Mouse (Mus musculus) gastrocnemius, adult 8-10 months (tissue): Measurements from ENCODE around the gene Il4ra. TPM values are rescaled to one million over a fixed set of nuclear protein-coding genes. Genes with fewer than 3 reads are reported as not detected.

Source experiments
- DNase-seq, 2 experiments: peaks; one replicate each; pipeline ENCODE4 v3.0.0; 2022; ENCODE audit warnings: low spot score in 2 of 2
- total RNA-seq, 4 experiments: library from RNA; stranded (reverse); gene quantifications; 2 replicates each; pipeline ENCODE4 v1.2.4; 2022

Gene Il4ra
- total RNA-seq, 4 experiments from 2014 or later, result 2.5 to 6.2 (median 3.5) TPM

DNA sequence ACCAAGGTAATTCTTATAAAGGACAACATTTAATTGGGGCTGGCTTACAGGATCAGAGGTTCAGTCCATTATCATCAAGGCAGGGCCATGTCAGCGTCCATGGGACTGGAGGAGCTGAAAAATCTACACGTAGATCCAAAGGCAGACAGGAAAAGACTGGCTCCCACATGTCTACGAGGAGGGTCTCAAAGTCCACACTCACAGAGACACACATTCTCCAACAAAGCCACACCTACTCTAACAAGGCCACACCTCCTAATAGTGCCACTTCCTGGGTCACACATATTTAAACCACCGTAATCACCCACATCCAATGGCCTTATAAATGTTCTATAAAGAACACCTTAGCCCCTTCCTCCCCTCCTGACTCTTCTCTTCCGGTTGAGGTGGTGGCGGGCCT is 5.2 kb upstream of the Il4ra start:
- no peak for DNase-seq

DNA sequence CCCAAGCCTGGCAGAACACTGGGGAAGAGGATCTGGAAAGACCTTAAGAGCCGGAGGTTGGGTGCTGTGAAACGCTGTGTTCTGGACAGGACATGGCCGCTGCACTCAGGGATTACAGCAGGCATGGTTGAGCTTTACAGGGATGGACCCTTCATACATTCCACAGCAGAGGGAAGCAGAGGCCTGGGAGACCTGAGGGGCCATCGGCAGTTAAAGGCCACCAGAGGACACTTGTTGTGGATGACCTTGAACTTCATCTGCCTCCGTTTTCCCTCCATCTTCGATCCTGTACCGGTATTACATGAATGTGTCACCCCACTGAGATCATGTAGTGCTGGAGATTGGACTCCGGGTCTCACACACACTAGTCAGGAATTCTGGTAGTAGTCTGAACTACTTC is 2.0 kb upstream of the Il4ra start:
- no peak for DNase-seq

DNA sequence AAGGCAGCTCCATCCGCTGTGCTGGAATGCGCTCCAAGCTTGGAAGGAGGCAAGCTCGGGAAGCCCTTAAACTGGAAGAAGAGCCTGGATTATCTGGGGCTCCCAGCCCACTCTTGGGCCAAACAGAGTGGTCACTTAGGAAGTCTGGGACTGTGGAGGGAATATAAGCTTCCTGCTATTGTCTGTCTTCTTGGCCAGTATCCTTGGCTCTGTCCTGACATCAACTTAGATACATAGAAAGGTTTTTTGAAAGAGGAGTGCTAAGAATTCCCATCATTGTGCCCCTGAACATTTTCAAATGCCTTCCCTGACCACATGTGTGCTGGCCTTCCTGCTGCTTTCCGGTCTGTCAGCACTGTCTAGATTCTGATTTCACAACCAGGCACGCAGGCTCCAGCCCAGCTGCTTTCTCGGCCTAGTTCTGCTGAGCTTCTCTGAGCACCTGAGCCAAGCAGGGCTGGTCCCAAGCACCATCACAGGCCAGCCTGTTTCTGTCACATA is 989 bp upstream of the Il4ra start:
- DNase-seq, result no peak

DNA sequence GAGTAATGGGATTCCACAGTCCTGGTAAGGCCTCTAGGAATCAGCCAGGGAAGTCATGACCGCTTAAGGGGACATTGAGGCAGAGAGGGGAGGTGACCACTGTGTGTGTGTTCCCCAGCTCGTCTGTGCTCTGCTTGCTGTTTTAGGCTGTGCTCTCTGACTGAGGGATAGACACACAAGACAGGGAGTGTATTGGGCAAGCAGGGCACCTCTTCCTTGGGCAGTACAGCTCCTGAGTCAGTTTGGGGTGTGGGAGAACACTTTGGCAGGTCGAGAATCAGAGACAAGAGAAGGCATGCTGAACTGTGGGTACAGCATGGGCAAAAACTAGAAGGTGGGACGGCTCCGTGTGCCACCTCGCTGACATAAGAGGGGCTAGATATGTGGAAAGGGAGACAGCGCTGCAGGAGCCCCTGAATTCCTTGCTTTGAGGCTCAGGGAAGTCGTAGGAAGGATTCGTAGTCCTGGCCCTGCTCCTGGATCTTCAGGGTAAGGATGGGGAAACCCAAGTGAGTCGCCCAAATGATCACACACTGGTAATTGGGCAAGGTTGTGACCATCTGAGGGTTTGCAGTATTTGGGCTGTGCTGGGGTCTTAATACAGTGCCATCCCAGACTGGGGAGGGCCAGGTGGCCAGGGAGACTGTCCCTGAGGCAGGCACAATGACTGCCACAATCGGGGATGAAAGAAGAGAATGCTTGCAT is 1.1 kb downstream of the Il4ra start:
- DNase-seq, result no peak

DNA sequence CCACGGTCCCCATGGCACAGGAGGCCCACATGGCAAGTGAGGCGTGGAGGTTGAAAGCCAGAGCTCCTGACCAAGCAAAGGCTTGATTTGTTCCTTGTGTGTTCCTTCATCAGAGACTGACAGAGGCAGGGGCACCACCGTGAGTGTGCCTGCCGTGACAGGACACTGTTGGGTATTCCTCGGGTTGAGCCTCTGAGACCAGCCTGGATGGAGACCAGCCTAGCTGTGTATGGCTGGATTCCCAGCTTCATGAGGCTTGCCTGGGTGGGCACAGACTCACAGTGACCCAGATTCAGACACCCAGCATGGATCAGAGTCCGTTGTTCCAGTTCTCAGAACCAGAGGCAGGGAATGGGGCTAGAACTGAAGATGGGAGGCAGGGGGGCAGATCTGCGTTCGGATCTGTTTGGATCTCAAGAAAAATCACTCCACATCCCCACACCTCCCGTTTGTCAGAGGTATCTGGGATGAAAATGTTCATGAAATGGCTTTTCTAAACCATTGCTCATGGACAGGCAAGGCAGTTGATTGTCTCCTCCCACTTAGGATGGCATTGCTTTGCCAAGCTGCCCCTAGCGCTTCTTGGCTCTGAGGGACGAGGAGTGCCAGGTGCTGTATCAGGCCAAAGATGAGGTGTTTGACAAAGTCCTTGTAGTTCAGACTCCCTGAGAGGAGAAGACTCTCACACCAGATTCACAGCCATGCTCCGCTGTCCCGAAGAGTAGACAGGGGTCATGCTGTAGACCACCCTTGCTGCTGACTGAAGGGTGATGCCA is 1.9 kb downstream of the Il4ra start:
- DNase-seq, result no peak

DNA sequence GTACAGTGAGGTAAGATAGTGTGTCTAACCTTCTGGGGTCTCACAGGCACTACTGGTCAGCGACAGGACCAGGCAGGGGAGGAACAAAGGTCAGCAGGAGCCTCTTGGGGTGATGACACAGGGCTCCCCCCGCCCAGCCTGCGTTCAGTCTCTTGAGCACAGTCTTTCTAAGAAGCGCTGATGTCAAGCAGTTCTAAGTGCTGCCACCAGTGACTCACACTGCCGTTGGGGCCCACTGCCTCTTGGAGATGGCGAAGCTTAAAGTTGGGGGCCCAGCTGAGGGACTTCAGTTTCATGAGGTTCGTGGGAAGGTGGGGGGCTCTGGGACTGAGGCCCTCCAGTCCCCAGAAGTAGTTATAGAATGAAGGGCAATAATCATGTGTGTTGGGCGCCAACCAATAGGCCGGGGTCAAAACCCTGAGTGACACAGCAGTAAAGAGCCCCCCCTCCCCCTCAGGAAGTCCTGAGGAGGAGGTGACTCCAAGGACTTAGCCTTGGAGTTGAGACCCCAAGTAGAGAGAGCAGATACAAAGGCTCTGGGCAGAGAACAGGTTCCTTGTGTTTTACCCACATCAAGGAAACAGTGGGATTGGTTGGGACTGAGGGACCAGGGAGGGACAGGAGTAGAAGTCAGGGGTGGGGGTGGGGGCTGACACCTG is 2.7 kb downstream of the Il4ra start:
- no peak for DNase-seq

DNA sequence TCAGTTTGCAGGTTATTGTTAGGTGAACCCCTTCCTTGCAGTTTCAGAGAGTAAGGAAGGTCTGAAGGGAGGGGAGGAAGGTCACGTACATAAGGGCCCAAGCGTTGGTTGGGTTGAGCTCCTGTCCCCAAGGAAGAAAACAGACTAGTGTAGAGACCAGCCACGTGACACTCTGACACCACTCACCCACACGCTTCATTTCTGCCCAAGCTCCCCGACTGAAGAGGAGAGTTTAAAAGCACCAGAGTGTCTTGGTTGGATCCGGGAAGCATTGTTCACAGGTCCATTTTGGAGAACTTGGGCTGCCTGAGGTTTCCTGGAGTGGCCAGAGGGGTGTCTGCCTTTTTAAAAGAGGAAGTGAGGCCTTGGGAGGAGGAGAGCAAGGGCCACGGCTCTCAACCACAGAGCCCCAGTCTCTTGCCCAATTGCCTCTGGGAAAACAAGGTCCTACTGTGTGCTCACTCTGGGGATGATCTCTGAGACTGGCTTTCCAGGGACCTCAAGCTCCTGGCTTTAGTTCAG is 3.5 kb downstream of the Il4ra start:
- no peak for DNase-seq

DNA sequence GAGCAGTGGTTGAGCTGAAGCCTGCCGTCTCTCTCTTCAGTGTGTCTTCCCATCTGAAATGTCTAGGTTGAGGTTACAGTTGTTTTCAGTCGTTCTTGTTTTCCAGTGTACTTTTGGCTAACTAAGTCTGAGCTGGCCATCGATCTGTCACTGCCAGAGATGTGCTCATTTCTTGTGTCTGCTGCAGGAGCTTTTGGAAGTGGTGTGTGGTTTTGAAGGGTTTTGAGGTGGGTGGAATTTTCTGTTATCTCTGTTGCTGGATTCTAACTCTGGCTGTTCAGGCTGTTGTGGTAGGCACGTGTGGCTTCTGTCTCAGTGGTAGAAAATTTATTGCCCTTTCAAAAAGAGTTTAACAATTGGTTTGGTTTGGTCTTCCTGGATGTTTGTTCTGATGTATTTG is 4.2 kb downstream of the Il4ra start:
- DNase-seq, result no peak

DNA sequence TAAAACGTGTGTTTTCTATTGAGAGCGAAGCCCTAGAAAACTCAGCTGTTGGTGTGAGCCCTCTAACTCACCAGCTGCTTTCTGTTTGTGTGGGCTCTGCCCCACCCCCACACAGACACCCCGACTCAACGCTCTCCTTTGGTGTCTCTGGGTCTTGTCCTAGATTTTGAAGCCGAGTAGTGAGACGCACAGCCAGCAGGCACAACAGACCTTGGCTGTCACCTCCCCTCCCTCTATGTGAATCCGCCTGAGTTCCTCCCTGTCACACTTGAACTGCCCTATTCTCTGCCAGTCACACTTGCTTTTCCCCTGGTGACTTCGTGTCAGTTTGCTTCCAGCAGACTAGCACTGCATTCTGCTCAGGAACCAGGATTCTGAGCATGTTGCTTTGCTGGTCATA is 4.9 kb downstream of the Il4ra start:
- DNase-seq, result no peak

DNA sequence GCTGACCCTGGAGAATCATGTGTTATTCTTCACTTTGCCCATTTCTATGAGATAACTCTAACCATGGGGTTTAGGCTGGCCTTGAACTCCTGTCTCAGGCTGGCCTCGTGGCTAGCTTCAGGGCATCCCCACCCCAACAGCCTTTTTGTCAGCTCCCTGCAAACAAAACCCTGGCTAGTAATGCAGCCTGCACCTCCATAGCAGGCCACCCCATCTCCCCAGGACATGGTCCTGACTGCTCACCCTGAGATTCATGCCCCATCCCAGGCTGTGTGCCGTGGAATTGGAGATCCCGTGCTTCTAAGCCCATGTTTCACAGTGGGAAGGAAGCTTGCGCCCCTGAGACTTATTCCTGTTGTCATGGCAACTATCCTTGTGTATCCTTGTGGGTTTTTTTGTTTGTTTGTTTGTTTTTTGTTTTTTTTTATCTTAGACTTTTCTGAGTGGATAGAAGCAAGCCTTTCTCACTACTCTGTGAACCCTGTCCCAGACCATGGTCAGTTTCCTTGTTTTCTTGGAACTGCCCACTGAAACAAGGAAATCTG is 6.6 kb downstream of the Il4ra start:
- no peak for DNase-seq

DNA sequence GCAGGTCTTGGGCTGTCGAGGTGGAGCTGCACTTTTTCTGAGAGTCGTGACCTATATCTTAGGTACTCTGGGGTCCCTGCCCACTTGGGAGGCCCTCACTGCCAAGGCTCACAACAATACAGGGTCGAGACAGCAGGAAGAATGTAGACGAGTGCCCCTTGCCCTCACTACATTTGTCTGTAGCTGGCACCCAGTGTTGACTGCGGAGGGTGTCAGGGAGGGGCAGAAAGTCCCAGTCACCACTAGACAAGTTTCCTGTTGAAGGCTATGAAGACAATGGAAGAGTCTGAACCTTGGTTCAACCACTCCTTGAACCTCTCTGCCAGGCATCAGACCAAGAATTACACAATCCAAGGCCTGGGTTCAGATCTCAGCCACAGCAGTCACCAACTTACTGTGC is 7.1 kb downstream of the Il4ra start:
- DNase-seq, result no peak

DNA sequence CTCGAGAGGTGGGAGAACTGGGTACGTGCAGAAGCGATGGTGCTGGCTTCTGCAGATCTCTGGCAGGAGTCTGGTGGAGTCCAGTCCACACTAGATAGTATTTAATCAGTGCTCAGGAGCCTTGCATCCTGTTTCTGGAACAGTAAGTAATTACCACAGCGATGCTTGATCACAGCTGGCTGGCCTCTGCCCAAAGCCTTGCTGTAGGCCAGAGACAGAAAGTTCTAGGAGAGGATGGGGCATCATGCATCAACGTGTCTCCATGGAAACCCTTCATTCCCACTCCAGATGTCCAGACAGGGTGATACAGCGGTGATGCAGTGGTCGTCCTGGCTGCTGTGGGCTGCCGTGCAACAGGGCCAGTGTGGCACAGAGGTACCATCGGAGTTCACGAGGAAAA is 7.6 kb downstream of the Il4ra start:
- DNase-seq, result no peak

DNA sequence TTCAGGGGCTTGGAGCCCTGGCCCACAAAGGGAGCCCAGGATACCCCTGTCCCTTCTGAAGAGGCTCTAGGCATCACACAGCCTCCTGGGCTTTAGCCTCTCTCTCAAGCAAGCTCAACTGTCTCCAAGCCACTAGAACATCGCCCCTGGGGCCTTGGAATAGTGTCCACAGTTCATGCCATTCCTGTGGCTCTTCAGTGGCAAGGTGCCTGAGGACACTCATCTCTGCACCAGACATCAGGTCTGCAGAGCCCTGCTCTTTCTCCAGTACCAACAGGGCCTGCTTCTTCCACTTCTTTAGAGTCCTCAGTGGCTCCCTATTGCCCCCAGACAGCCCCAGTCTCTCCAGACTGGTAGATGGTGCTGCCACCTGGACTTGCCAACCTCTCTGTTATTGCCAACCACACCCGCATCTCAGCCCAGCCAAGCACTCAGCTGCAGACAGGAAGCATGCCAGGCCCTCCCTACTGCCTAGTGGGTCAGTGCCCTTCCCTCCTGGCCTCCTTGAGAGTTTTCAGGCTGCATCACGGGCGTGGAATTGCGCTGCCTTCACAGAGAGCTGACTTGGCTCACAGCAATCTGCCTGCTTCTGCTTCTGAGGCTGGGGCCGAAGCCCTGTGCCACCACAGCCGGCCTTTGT is 8.3 kb downstream of the Il4ra start:
- no peak for DNase-seq

DNA sequence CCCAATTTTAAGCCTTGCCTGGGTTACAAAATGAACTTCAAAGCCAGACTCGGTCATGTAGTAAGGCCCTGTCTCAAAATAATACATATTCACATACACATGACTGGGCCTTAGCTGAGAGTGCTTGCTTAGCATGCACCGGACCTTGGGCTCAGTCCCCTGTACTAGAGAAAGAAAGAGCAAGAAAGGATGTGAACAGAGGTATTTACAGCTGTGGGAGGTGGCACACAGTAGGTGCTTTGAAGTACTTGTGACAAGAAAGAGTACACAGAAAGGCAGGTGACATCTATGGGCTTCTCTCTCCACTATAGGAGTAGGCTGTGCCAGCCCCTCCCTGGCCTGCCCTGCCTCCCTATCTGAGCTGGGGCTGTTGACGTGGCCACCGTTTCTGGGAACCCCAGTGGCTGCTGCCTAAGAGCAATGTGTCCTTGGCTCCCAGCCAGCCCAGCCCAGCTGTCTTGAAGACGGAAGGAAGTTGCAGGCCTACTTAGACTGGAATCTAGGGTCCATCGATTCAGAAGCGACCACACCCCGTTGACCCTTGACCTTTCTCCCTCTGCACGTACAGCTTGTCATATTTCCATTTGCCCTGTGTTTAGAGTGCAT is 9.3 kb downstream of the Il4ra start:
- peak; percentile 79 to 83 for DNase-seq

DNA sequence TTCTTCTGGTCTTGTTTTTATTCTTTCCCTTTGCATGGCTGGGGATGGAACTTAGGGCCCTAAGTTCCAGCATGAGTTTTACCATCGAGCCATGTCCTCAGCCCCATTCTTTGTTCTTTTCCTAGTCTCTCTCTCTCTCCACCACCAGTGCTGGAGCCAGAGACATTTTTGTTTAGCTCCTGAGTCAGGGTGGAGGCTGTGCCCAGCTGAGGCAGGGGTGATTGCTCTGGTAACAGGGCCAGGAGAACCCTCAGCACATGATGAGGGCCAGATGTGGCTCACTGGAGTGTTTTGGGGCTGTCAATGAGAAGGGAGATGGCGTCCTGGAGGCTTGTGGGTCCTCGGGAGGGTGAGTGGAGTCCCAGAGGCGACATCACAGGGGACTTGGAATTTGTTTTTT is 10.5 kb downstream of the Il4ra start:
- no peak for DNase-seq

DNA sequence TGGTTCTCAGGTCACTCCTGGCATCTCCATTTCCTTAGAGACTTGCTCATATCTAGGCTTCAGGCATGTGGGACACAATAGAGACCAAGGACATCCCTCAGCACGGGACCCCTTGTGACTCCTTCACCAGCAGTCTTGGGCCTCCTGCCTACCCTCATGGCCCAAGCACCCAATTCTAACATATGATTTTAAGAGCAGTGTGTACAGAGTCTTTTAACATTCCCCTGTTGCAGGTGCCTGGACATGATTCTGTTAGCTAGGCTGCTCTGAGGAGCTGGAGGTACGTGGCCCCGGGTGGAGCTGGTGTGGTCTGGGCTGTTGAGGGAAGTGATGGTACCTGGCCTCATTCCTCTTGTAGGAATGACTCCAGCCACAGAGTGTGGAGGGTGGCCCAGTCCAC is 11.2 kb downstream of the Il4ra start:
- DNase-seq, result no peak

DNA sequence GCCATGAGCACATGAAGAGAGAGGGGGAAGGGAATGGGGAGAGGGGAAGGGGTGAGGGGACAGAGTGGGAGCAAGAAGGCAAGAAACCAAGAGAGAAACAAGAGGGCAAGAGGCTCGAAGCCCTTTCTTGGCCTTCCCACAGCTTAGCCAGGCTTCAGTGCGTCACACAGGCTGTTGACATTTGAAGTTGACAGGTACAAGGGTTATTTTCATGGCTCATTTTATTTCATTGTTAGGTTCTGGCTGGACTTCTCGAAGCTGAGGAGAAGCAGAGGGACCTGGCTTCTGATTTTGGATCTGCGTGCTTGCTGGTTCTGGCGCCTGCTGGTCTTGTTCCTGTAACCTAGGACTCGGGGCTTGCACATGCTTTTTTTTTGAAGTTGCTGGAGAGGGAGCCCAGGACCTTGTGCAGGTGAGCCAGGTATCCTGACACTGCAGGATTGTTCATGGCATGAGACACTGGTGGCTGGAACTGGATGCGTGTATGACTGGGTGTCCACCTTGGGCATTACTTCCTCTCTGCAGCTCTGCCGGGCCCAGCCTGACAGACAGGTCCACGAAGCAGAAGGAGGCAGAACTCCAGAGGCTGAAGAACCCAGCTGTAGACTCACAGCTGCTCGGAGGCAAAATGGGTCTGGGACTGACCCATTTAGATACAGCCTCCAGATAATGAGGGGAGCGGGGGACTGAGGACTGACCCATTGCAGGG is 12.6 kb downstream of the Il4ra start:
- DNase-seq, result no peak

DNA sequence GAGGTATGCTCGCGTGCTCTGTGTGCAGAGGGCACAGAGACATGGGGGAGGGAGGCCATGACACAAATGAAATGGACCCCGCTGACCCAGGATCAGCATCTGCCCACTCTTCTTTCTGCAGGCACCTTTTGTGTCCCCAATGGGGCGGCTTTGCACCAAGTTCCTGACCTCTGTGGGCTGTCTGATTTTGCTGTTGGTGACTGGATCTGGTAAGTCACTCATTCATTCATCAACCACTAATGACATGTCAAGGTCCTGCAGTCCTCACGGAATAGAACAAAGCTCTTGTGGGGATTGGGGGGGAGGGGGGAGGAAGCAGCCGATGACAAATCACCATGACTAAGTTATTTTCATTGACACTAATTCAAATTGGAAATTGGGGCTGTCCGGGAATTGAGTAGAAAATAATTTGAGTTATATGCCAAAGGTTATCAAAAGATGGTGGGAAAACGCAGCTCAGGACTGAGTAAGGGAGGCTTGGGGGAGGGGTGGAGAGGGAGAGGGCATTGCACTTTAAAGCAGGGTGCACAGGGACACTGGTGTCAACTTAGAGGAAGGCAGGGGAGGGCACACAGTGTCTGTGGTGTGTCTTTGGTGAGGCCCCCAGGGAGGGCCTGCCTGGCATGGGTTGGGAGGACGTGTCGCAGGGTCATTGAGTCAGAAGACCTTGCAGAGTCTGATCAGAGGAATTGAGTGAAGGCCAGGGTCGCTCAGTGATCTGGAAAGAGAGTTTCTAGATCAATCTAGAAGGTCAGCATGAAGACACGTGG is 13.8 kb downstream of the Il4ra start:
- no peak for DNase-seq

DNA sequence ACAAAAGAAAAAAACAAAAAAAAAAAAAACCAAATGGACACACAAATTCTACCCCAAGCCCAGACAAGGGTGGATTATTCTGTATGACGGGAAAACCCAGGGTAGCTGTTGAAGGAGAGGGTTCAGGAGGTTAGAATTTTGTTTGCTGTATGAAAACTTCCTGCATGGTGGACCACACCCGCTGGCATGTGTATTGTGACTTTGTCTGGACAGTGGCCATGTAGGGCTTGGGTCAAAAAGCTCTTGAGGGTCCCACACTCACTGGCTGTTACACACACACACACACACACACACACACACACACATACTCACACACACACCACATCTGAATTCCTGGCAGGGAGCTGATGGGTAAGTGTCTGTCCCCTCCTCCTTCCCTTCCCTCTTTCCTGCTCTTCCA is 14.5 kb downstream of the Il4ra start:
- DNase-seq, result no peak

DNA sequence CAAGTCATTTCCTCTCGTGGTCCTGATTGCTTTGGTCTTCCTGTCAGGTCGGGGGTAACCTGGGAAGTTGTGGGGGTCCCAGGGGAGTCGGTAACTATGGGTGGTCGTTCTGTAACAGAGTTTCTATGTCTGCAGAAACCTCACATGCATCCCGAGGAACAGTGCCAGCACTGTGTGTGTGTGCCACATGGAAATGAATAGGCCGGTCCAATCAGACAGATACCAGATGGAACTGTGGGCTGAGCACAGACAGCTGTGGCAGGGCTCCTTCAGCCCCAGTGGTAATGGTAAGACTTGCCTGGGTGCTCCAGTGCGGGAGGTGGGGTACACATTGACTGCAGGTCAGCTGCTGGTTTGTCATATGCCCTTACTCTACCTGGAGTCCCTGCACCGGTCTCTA is 17.0 kb downstream of the Il4ra start:
- DNase-seq, result no peak
